Mouse (Mus musculus) liver, embryonic 13.5 days (tissue): ENCODE measurements around the gene Cdhr3. TPM values are rescaled to one million over a fixed set of nuclear protein-coding genes. Genes with fewer than 3 reads are reported as not detected.

ENCODE experiments used
- ATAC-seq: fragments of 200-750 bp; cut with Nextera tagmentation; 2 replicates; pipeline ENCODE4 v1.8.0; 2017; ENCODE audit warnings: low read depth, mild to moderate bottlenecking, moderate number of reproducible peaks, moderate library complexity
- DNase-seq: peaks from one replicate; pipeline ENCODE4 v3.0.0; 2022
- H3K27ac ChIP-seq: fragments of 300-500 bp; sonication (generic); 2 replicates; pipeline ENCODE4 v1.5.1; 2015; ENCODE audit warnings: moderate library complexity, mild to moderate bottlenecking, inconsistent platforms
- H3K27me3 ChIP-seq: fragments of 300-500 bp; sonication (generic); 2 replicates; pipeline ENCODE4 v1.6.1; 2015; ENCODE audit warnings: mild to moderate bottlenecking, inconsistent platforms
- H3K36me3 ChIP-seq: fragments of 300-500 bp; sonication (generic); 2 replicates; pipeline ENCODE4 v1.6.1; 2015; ENCODE audit warnings: mild to moderate bottlenecking, inconsistent platforms
- H3K4me1 ChIP-seq: fragments of 300-500 bp; sonication (generic); replicated peaks from 2 replicates; pipeline ENCODE4 v1.6.1; 2015; ENCODE audit warnings: inconsistent platforms
- H3K4me2 ChIP-seq: fragments of 300-500 bp; sonication (generic); 2 replicates; pipeline ENCODE4 v1.6.1; 2015; ENCODE audit warnings: inconsistent platforms, mild to moderate bottlenecking, moderate library complexity
- H3K4me3 ChIP-seq: fragments of 300-500 bp; sonication (generic); replicated peaks from 2 replicates; pipeline ENCODE4 v1.5.1; 2015; ENCODE audit warnings: mild to moderate bottlenecking, inconsistent platforms
- H3K9ac ChIP-seq: fragments of 300-500 bp; sonication (generic); 2 replicates; pipeline ENCODE4 v1.6.1; 2015; ENCODE audit warnings: mild to moderate bottlenecking, inconsistent platforms
- H3K9me3 ChIP-seq: fragments of 300-500 bp; sonication (generic); replicated peaks from 2 replicates; pipeline ENCODE4 v1.6.1; 2016; ENCODE audit warnings: inconsistent platforms
- WGBS: fragments of 180-500 bp; shearing (Covaris S2); methylation state at CpG from one replicate; pipeline ENCODE4 v1.1.7; 2015; ENCODE audit not compliant: insufficient replicate concordance; 5-methylcytosine and 5-hydroxymethylcytosine counted together
- polyA plus RNA-seq: library from polyadenylated mRNA; unstranded; fragments of >200 nt; fragmentation: Nextera tagmentation; extraction: Ambion mirVana; gene quantifications from 2 replicates; pipeline ENCODE4 v1.2.1, GENCODE M21; 2015

Gene Cdhr3
- polyA plus RNA-seq, 1 experiment from 2014 or later = not detected

- peaks cover 6% of the 10 kb centered on the region; the same call in 1 of the 2 replicates for H3K27me3 ChIP-seq
- no peaks in the 10 kb centered on the region for H3K9me3 ChIP-seq
- H3K4me1 ChIP-seq = no peaks in the 10 kb centered on the region
- H3K36me3 ChIP-seq = no peaks in the 10 kb centered on the region
- H3K9ac ChIP-seq = no peak overlapping the region
- DNase-seq (no peak), ATAC-seq (no peak)
- H3K27ac ChIP-seq = no peak overlapping the region
- H3K4me3 ChIP-seq = no peak overlapping the region
- H3K4me2 ChIP-seq = no peak overlapping the region
- WGBS = 42% methylated on average over 12 of the region's 12 CpGs
Measured at GRCm38 (mm10) chr12:33034343-33035088, 58.2 kb downstream of the Cdhr3 start.

- Histone ChIP-seq H3K27me3 (peaks cover 9% of the 10 kb centered on the region; the same call in 1 of the 2 replicates), H3K4me1 (no peaks in the 10 kb centered on the region), H3K27ac (no peak overlapping the region), H3K4me2 (no peak overlapping the region), H3K36me3 (no peaks in the 10 kb centered on the region), H3K9me3 (no peaks in the 10 kb centered on the region), H3K4me3 (no peak overlapping the region), H3K9ac (no peak overlapping the region)
- WGBS = 50% methylated on average over 6 of the region's 6 CpGs
- DNase-seq (no peak), ATAC-seq (no peak)
Measured at GRCm38 (mm10) chr12:33033221-33033620, 59.5 kb downstream of the Cdhr3 start.

- no peaks in the 10 kb centered on the region for H3K4me1 ChIP-seq
- peaks cover 6% of the 10 kb centered on the region; the same call in 1 of the 2 replicates for H3K27me3 ChIP-seq
- no peak overlapping the region for H3K27ac ChIP-seq
- no peak overlapping the region for H3K4me3 ChIP-seq
- H3K4me2 ChIP-seq = no peak overlapping the region
- ATAC-seq (no peak), DNase-seq (no peak)
- H3K9me3 ChIP-seq = no peaks in the 10 kb centered on the region
- H3K36me3 ChIP-seq = no peaks in the 10 kb centered on the region
- WGBS = 54% methylated on average over 2 of the region's 2 CpGs
- no peak overlapping the region for H3K9ac ChIP-seq
Measured at GRCm38 (mm10) chr12:33030589-33030988, 62.1 kb downstream of the Cdhr3 start.

GRCm38 (mm10) chr12:33030066-33030465 lies 62.6 kb downstream of the Cdhr3 start:
- Histone ChIP-seq H3K9ac (no peak overlapping the region), H3K36me3 (no peaks in the 10 kb centered on the region), H3K9me3 (no peaks in the 10 kb centered on the region), H3K27me3 (peaks cover 3% of the 10 kb centered on the region; the same call in 1 of the 2 replicates), H3K4me1 (no peaks in the 10 kb centered on the region), H3K4me2 (no peak overlapping the region), H3K27ac (no peak overlapping the region), H3K4me3 (no peak overlapping the region)
- no peak for ATAC-seq
- no peak for DNase-seq
- WGBS = 78% methylated on average over 13 of the region's 13 CpGs

- Histone ChIP-seq H3K9me3 (no peaks in the 10 kb centered on the region), H3K27ac (no peak overlapping the region), H3K4me2 (no peak overlapping the region), H3K27me3 (peaks cover 3% of the 10 kb centered on the region; the same call in 1 of the 2 replicates), H3K36me3 (no peaks in the 10 kb centered on the region), H3K4me1 (no peaks in the 10 kb centered on the region), H3K9ac (no peak overlapping the region), H3K4me3 (no peak overlapping the region)
- ATAC-seq = no peak
- WGBS = 47% methylated on average over 13 of the region's 13 CpGs
- DNase-seq = no peak
Measured at GRCm38 (mm10) chr12:33028708-33029107, 64.0 kb downstream of the Cdhr3 start.

- Histone ChIP-seq H3K4me2 (no peak overlapping the region), H3K27ac (no peak overlapping the region), H3K27me3 (peaks cover 3% of the 10 kb centered on the region; the same call in 1 of the 2 replicates), H3K9ac (no peak overlapping the region), H3K4me1 (no peaks in the 10 kb centered on the region), H3K9me3 (no peaks in the 10 kb centered on the region), H3K4me3 (no peak overlapping the region), H3K36me3 (no peaks in the 10 kb centered on the region)
- 41% methylated on average over 10 of the region's 10 CpGs for WGBS
- ATAC-seq (no peak), DNase-seq (no peak)
Measured at GRCm38 (mm10) chr12:33028109-33028691, 64.5 kb downstream of the Cdhr3 start.

GRCm38 (mm10) chr12:33027093-33027492 lies 65.6 kb downstream of the Cdhr3 start:
- Histone ChIP-seq H3K4me1 (no peaks in the 10 kb centered on the region), H3K9me3 (no peaks in the 10 kb centered on the region), H3K4me3 (no peak overlapping the region), H3K4me2 (no peak overlapping the region), H3K36me3 (no peaks in the 10 kb centered on the region), H3K9ac (no peak overlapping the region), H3K27ac (no peak overlapping the region), H3K27me3 (peaks cover 3% of the 10 kb centered on the region; the same call in 1 of the 2 replicates)
- DNase-seq (peak; percentile 42), ATAC-seq (peak; percentile 34; the same call in 1 of the 2 replicates)
- 3% methylated on average over 10 of the region's 10 CpGs for WGBS

- Histone ChIP-seq H3K4me3 (no peak overlapping the region), H3K27ac (no peak overlapping the region), H3K9ac (no peak overlapping the region), H3K4me2 (no peak overlapping the region), H3K4me1 (no peaks in the 10 kb centered on the region), H3K9me3 (no peaks in the 10 kb centered on the region), H3K27me3 (peaks cover 3% of the 10 kb centered on the region; the same call in 1 of the 2 replicates), H3K36me3 (no peaks in the 10 kb centered on the region)
- DNase-seq = no peak
- WGBS = 39% methylated on average over 6 of the region's 6 CpGs
- no peak for ATAC-seq
Measured at GRCm38 (mm10) chr12:33024524-33024923, 68.2 kb downstream of the Cdhr3 start.

GRCm38 (mm10) chr12:33021751-33022150 lies 70.9 kb downstream of the Cdhr3 start:
- H3K36me3 ChIP-seq = no peaks in the 10 kb centered on the region
- no peak for ATAC-seq
- no peak overlapping the region for H3K4me2 ChIP-seq
- no peak for DNase-seq
- H3K27ac ChIP-seq = no peak overlapping the region
- H3K9me3 ChIP-seq = no peaks in the 10 kb centered on the region
- H3K9ac ChIP-seq = no peak overlapping the region
- H3K27me3 ChIP-seq = no peaks in the 10 kb centered on the region
- 63% methylated on average over 4 of the region's 4 CpGs for WGBS
- no peaks in the 10 kb centered on the region for H3K4me1 ChIP-seq
- H3K4me3 ChIP-seq = no peak overlapping the region

- ATAC-seq (no peak), DNase-seq (no peak)
- Histone ChIP-seq H3K4me1 (no peaks in the 10 kb centered on the region), H3K4me3 (no peak overlapping the region), H3K27ac (no peak overlapping the region), H3K9me3 (no peaks in the 10 kb centered on the region), H3K27me3 (no peaks in the 10 kb centered on the region), H3K9ac (no peak overlapping the region), H3K4me2 (no peak overlapping the region), H3K36me3 (no peaks in the 10 kb centered on the region)
- WGBS = 55% methylated on average over 9 of the region's 9 CpGs
Measured at GRCm38 (mm10) chr12:33021140-33021539, 71.5 kb downstream of the Cdhr3 start.

- no peaks in the 10 kb centered on the region for H3K9me3 ChIP-seq
- 0 out of 2 replicates have a peak, but pooled peaks cover under 1% of the 10 kb centered on the region for H3K27me3 ChIP-seq
- no peak overlapping the region for H3K9ac ChIP-seq
- no peaks in the 10 kb centered on the region for H3K4me1 ChIP-seq
- DNase-seq (no peak), ATAC-seq (no peak)
- H3K4me2 ChIP-seq = no peak overlapping the region
- H3K36me3 ChIP-seq = no peaks in the 10 kb centered on the region
- 66% methylated on average over 6 of the region's 6 CpGs for WGBS
- no peak overlapping the region for H3K4me3 ChIP-seq
- H3K27ac ChIP-seq = no peak overlapping the region
Measured at GRCm38 (mm10) chr12:33020011-33020410, 72.7 kb downstream of the Cdhr3 start.
